Mouse (Mus musculus): Measurements from ENCODE around the gene Rbm39. TPM values are rescaled to one million over a fixed set of nuclear protein-coding genes. Genes with fewer than 3 reads are reported as not detected.
"Not testable (repeated sequence)": the region's sequence is repeated elsewhere in the genome, so short reads cannot be mapped to it uniquely, and the experiment has no call there.

Gene Rbm39
- polyA plus RNA-seq, 1 experiment from 2014 or later, result 406 TPM

GRCm38 (mm10) chr2:156189241-156189640, 9.2 kb upstream of the Rbm39 start:
- 85% methylated on average over 7 of the region's 7 CpGs for WGBS
- not testable (repeated sequence) for H3K36me3 ChIP-seq (ENCODE audit: control insufficient read depth, insufficient read depth, low read length); H3K4me3 ChIP-seq (ENCODE audit: low read depth, low read length); H3K9me3 ChIP-seq (replicated peaks; ENCODE audit: control insufficient read depth, low read length, poor library complexity, severe bottlenecking); H3K4me2 ChIP-seq (ENCODE audit: low read length); ATAC-seq; H3K27me3 ChIP-seq (ENCODE audit: control insufficient read depth, insufficient read depth, low read depth, low read length); H3K9ac ChIP-seq (ENCODE audit: low read depth, low read length); H3K4me1 ChIP-seq (ENCODE audit: control insufficient read depth, insufficient read depth, low read length); H3K27ac ChIP-seq (ENCODE audit: low read length)

- peaks cover 27% of the 10 kb centered on the region for H3K4me1 ChIP-seq (ENCODE audit: control insufficient read depth, insufficient read depth, low read length)
- ATAC-seq, result no peak
- H3K9ac ChIP-seq (ENCODE audit: low read depth, low read length), result peak overlapping the region; percentile 78; the same call in 1 of the 2 replicates
- H3K27ac ChIP-seq (ENCODE audit: low read length), result peak overlapping the region; percentile 98
- peak overlapping the region; percentile 66 for H3K4me2 ChIP-seq (ENCODE audit: low read length)
- H3K36me3 ChIP-seq (ENCODE audit: control insufficient read depth, insufficient read depth, low read length), result peaks cover 6% of the 10 kb centered on the region; the same call in 1 of the 2 replicates
- WGBS, result 78% methylated on average over 2 of the region's 2 CpGs
- H3K4me3 ChIP-seq (ENCODE audit: low read depth, low read length), result no peak overlapping the region
- no peaks in the 10 kb centered on the region for H3K9me3 ChIP-seq (replicated peaks; ENCODE audit: control insufficient read depth, low read length, poor library complexity, severe bottlenecking)
- no peaks in the 10 kb centered on the region for H3K27me3 ChIP-seq (ENCODE audit: control insufficient read depth, insufficient read depth, low read depth, low read length)
Measured at GRCm38 (mm10) chr2:156181592-156181991, 1.6 kb upstream of the Rbm39 start.

DNA sequence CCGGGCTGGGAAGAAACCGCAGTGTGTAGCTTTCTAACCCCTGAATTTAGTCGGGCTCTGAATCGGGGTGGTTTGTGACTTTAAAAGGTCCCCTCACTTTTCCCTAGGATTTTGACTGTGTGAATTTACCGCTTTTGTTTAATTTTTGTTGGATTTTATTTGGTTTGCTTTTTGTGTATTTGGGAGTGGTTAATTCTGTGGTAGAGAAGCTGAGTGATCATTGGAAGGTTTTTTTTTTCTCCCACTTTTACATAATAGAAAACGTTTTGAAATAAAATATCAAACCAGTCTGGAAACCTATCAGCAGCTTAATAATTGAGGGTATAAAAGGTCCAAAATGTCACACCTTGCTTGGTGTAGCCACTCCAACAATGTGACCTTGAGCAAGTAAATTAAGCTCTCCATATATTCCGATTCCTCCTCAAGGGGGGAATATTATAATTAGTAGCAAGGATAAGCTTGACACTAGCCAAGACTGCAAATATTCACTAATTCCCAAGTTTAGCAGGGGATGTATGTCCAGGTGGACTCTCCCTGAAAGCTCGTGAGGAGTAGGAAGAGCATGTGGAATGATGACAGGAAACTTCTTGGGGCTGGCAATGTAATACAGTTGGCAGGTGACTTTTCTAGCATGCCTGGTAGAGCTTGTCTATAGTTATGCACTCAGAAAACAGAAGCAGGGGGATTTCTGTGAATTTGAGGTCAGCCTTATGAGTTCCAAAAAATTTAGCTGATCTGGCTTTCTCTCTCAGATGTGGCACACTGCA, 969 bp upstream of the Rbm39 start:
- Histone ChIP-seq H3K4me1 (ENCODE audit: control insufficient read depth, insufficient read depth, low read length) (peaks cover 27% of the 10 kb centered on the region), H3K9ac (ENCODE audit: low read depth, low read length) (peak overlapping the region; percentile 78), H3K27ac (ENCODE audit: low read length) (peak overlapping the region; percentile 98), H3K4me2 (ENCODE audit: low read length) (peak overlapping the region; percentile 66), H3K27me3 (ENCODE audit: control insufficient read depth, insufficient read depth, low read depth, low read length) (no peaks in the 10 kb centered on the region), H3K36me3 (ENCODE audit: control insufficient read depth, insufficient read depth, low read length) (peaks cover 6% of the 10 kb centered on the region; the same call in 1 of the 2 replicates), H3K9me3 (replicated peaks; ENCODE audit: control insufficient read depth, low read length, poor library complexity, severe bottlenecking) (no peaks in the 10 kb centered on the region), H3K4me3 (ENCODE audit: low read depth, low read length) (peak overlapping the region; percentile 97)
- 10% methylated on average over 8 of the region's 8 CpGs for WGBS
- no peak for ATAC-seq

GRCm38 (mm10) chr2:156179796-156180093, 293 bp downstream of the Rbm39 start:
- Histone ChIP-seq H3K27me3 (ENCODE audit: control insufficient read depth, insufficient read depth, low read depth, low read length) (no peaks in the 10 kb centered on the region), H3K9ac (ENCODE audit: low read depth, low read length) (peak overlapping the region; percentile 100), H3K36me3 (ENCODE audit: control insufficient read depth, insufficient read depth, low read length) (peaks cover 6% of the 10 kb centered on the region; the same call in 1 of the 2 replicates), H3K27ac (ENCODE audit: low read length) (peak overlapping the region; percentile 98), H3K9me3 (replicated peaks; ENCODE audit: control insufficient read depth, low read length, poor library complexity, severe bottlenecking) (no peaks in the 10 kb centered on the region), H3K4me2 (ENCODE audit: low read length) (no peak overlapping the region), H3K4me1 (ENCODE audit: control insufficient read depth, insufficient read depth, low read length) (peaks cover 30% of the 10 kb centered on the region), H3K4me3 (ENCODE audit: low read depth, low read length) (peak overlapping the region; percentile 97)
- WGBS, result 2% methylated on average over 28 of the region's 41 CpGs
- peak; percentile 18; the same call in 1 of the 2 replicates for ATAC-seq

GRCm38 (mm10) chr2:156179046-156179795, 817 bp downstream of the Rbm39 start:
- peak overlapping the region; percentile 98 for H3K27ac ChIP-seq (ENCODE audit: low read length)
- no peaks in the 10 kb centered on the region for H3K9me3 ChIP-seq (replicated peaks; ENCODE audit: control insufficient read depth, low read length, poor library complexity, severe bottlenecking)
- H3K4me3 ChIP-seq (ENCODE audit: low read depth, low read length), result peak overlapping the region; percentile 97
- peak overlapping the region; percentile 78 for H3K4me2 ChIP-seq (ENCODE audit: low read length)
- WGBS, result under 1% methylated on average over 47 of the region's 47 CpGs
- H3K36me3 ChIP-seq (ENCODE audit: control insufficient read depth, insufficient read depth, low read length), result peaks cover 7% of the 10 kb centered on the region; the same call in 1 of the 2 replicates
- ATAC-seq, result peak; percentile 47
- H3K27me3 ChIP-seq (ENCODE audit: control insufficient read depth, insufficient read depth, low read depth, low read length), result no peaks in the 10 kb centered on the region
- H3K9ac ChIP-seq (ENCODE audit: low read depth, low read length), result peak overlapping the region; percentile 100
- peaks cover 32% of the 10 kb centered on the region for H3K4me1 ChIP-seq (ENCODE audit: control insufficient read depth, insufficient read depth, low read length)

DNA sequence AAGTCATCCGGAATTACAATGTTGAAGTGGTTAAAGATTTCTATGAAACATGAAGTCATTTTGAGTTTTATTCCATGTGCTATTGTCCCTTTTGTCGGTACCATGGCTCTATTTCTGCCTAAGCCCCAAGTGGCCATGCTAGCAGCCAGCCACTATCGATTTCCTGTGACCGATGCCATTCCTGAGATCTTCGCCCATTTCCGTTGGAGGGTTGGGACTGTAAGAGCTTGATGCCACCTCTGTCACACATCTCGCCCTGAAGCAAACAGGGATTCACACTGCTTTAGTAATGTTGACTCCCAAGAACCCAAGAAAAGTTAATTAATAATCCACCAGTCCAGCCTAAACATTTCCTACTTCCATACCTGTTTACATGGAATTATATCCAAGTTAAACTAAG, 2.4 kb downstream of the Rbm39 start:
- no peak overlapping the region for H3K27ac ChIP-seq (ENCODE audit: low read length)
- H3K27me3 ChIP-seq (ENCODE audit: control insufficient read depth, insufficient read depth, low read depth, low read length), result no peaks in the 10 kb centered on the region
- peaks cover 37% of the 10 kb centered on the region for H3K4me1 ChIP-seq (ENCODE audit: control insufficient read depth, insufficient read depth, low read length)
- H3K4me2 ChIP-seq (ENCODE audit: low read length), result peak overlapping the region; percentile 15; the same call in 1 of the 2 replicates
- WGBS, result 71% methylated on average over 7 of the region's 7 CpGs
- H3K9me3 ChIP-seq (replicated peaks; ENCODE audit: control insufficient read depth, low read length, poor library complexity, severe bottlenecking), result no peaks in the 10 kb centered on the region
- peaks cover 14% of the 10 kb centered on the region; the same call in 1 of the 2 replicates for H3K36me3 ChIP-seq (ENCODE audit: control insufficient read depth, insufficient read depth, low read length)
- H3K9ac ChIP-seq (ENCODE audit: low read depth, low read length), result no peak overlapping the region
- H3K4me3 ChIP-seq (ENCODE audit: low read depth, low read length), result no peak overlapping the region
- no peak for ATAC-seq

DNA sequence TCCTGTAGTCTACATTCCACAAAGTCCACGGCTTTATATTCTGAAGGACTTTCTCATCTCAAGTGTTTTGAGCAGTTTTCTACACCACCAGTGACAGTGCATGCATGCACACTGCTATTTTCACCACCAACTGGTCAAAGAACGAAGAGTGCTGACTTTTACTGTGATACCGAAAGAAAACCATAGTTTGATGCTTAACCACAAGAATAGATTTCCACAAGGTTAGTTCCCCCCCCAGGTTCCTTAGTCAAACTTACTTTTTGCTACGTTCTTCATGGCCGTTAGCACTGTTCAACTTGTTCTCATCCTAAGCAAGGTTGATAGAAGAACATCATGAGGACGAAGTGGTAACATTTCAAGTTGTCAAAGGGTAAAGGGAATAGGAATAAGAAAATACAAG, 3.0 kb downstream of the Rbm39 start:
- no peak overlapping the region for H3K4me3 ChIP-seq (ENCODE audit: low read depth, low read length)
- WGBS, result 86% methylated on average over 6 of the region's 6 CpGs
- ATAC-seq, result no peak
- H3K27me3 ChIP-seq (ENCODE audit: control insufficient read depth, insufficient read depth, low read depth, low read length), result no peaks in the 10 kb centered on the region
- no peaks in the 10 kb centered on the region for H3K9me3 ChIP-seq (replicated peaks; ENCODE audit: control insufficient read depth, low read length, poor library complexity, severe bottlenecking)
- peaks cover 37% of the 10 kb centered on the region for H3K4me1 ChIP-seq (ENCODE audit: control insufficient read depth, insufficient read depth, low read length)
- H3K9ac ChIP-seq (ENCODE audit: low read depth, low read length), result no peak overlapping the region
- no peak overlapping the region for H3K4me2 ChIP-seq (ENCODE audit: low read length)
- peaks cover 14% of the 10 kb centered on the region; the same call in 1 of the 2 replicates for H3K36me3 ChIP-seq (ENCODE audit: control insufficient read depth, insufficient read depth, low read length)
- H3K27ac ChIP-seq (ENCODE audit: low read length), result no peak overlapping the region

- H3K4me3 ChIP-seq (ENCODE audit: low read depth, low read length), result no peak overlapping the region
- 95% methylated on average over 5 of the region's 5 CpGs for WGBS
- H3K4me1 ChIP-seq (ENCODE audit: control insufficient read depth, insufficient read depth, low read length), result no peaks in the 10 kb centered on the region
- ATAC-seq, result no peak
- no peak overlapping the region for H3K27ac ChIP-seq (ENCODE audit: low read length)
- H3K9me3 ChIP-seq (replicated peaks; ENCODE audit: control insufficient read depth, low read length, poor library complexity, severe bottlenecking), result no peaks in the 10 kb centered on the region
- no peak overlapping the region for H3K4me2 ChIP-seq (ENCODE audit: low read length)
- H3K9ac ChIP-seq (ENCODE audit: low read depth, low read length), result no peak overlapping the region
- H3K36me3 ChIP-seq (ENCODE audit: control insufficient read depth, insufficient read depth, low read length), result peaks cover 38% of the 10 kb centered on the region
- no peaks in the 10 kb centered on the region for H3K27me3 ChIP-seq (ENCODE audit: control insufficient read depth, insufficient read depth, low read depth, low read length)
Measured at GRCm38 (mm10) chr2:156166557-156166956, 13.5 kb downstream of the Rbm39 start.

DNA sequence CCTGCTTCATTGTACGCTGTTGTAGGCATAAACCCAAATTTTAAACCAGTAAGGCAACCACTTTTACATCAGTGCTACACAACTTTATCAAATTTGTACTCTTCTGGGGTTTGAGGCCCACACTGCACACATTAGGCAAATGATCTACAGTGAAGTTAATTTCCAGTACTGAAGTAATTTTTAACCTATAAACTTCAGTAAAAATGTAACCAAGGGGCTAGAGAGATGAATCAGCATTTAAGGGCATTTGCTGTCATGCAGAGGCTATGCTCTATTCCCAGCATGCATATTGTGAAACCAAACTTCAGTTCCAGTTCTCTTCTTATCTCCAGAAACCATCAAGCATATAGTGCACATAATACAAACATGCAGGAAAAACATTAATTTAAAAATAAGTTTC, 14.6 kb downstream of the Rbm39 start:
- Histone ChIP-seq H3K9me3 (replicated peaks; ENCODE audit: control insufficient read depth, low read length, poor library complexity, severe bottlenecking) (no peaks in the 10 kb centered on the region), H3K9ac (ENCODE audit: low read depth, low read length) (no peak overlapping the region), H3K4me2 (ENCODE audit: low read length) (no peak overlapping the region), H3K4me3 (ENCODE audit: low read depth, low read length) (no peak overlapping the region), H3K4me1 (ENCODE audit: control insufficient read depth, insufficient read depth, low read length) (no peaks in the 10 kb centered on the region), H3K36me3 (ENCODE audit: control insufficient read depth, insufficient read depth, low read length) (peaks cover 39% of the 10 kb centered on the region), H3K27me3 (ENCODE audit: control insufficient read depth, insufficient read depth, low read depth, low read length) (no peaks in the 10 kb centered on the region), H3K27ac (ENCODE audit: low read length) (no peak overlapping the region)
- no peak for ATAC-seq
- 94% methylated on average over 1 of the region's 1 CpGs for WGBS
